Mouse (Mus musculus): Measurements from ENCODE around the gene Dop1a. TPM values are rescaled to one million over a fixed set of nuclear protein-coding genes. Genes with fewer than 3 reads are reported as not detected.

Gene Dop1a
- polyA plus RNA-seq, 1 experiment from 2014 or later, result 29.2 TPM

GRCm38 (mm10) chr9:86476763-86477162 lies 9.8 kb downstream of the Dop1a start:
- no peaks in the 10 kb centered on the region for H3K36me3 ChIP-seq (ENCODE audit: control insufficient read depth, insufficient read depth, low read length)
- 57% methylated on average over 5 of the region's 5 CpGs for WGBS
- no peaks in the 10 kb centered on the region for H3K27me3 ChIP-seq (ENCODE audit: control insufficient read depth, insufficient read depth, low read length)
- H3K9ac ChIP-seq (replicated peaks; ENCODE audit: low read depth, low read length), result no peak overlapping the region
- no peaks in the 10 kb centered on the region for H3K4me1 ChIP-seq (ENCODE audit: control insufficient read depth, insufficient read depth, low read length)
- no peak overlapping the region for H3K27ac ChIP-seq (ENCODE audit: low read length)
- no peaks in the 10 kb centered on the region for H3K9me3 ChIP-seq (ENCODE audit: control insufficient read depth, low read depth, low read length)
- no peak overlapping the region for H3K4me3 ChIP-seq (ENCODE audit: low read depth, low read length)
- H3K4me2 ChIP-seq (replicated peaks; ENCODE audit: low read depth, low read length), result no peak overlapping the region
- no peak for ATAC-seq (ENCODE audit: insufficient number of reproducible peaks, insufficient read depth, low FRiP score, low read depth)

- H3K27me3 ChIP-seq (ENCODE audit: control insufficient read depth, insufficient read depth, low read length), result no peaks in the 10 kb centered on the region
- H3K9ac ChIP-seq (replicated peaks; ENCODE audit: low read depth, low read length), result no peak overlapping the region
- WGBS, result 68% methylated on average over 5 of the region's 5 CpGs
- H3K27ac ChIP-seq (ENCODE audit: low read length), result no peak overlapping the region
- H3K4me1 ChIP-seq (ENCODE audit: control insufficient read depth, insufficient read depth, low read length), result no peaks in the 10 kb centered on the region
- H3K9me3 ChIP-seq (ENCODE audit: control insufficient read depth, low read depth, low read length), result no peaks in the 10 kb centered on the region
- H3K36me3 ChIP-seq (ENCODE audit: control insufficient read depth, insufficient read depth, low read length), result no peaks in the 10 kb centered on the region
- H3K4me3 ChIP-seq (ENCODE audit: low read depth, low read length), result no peak overlapping the region
- no peak overlapping the region for H3K4me2 ChIP-seq (replicated peaks; ENCODE audit: low read depth, low read length)
- ATAC-seq (ENCODE audit: insufficient number of reproducible peaks, insufficient read depth, low FRiP score, low read depth), result no peak
Measured at GRCm38 (mm10) chr9:86478414-86479093, 11.6 kb downstream of the Dop1a start.

- Histone ChIP-seq H3K36me3 (ENCODE audit: control insufficient read depth, insufficient read depth, low read length) (no peaks in the 10 kb centered on the region), H3K9me3 (ENCODE audit: control insufficient read depth, low read depth, low read length) (no peaks in the 10 kb centered on the region), H3K4me3 (ENCODE audit: low read depth, low read length) (no peak overlapping the region), H3K4me1 (ENCODE audit: control insufficient read depth, insufficient read depth, low read length) (no peaks in the 10 kb centered on the region), H3K9ac (replicated peaks; ENCODE audit: low read depth, low read length) (no peak overlapping the region), H3K27me3 (ENCODE audit: control insufficient read depth, insufficient read depth, low read length) (no peaks in the 10 kb centered on the region), H3K27ac (ENCODE audit: low read length) (no peak overlapping the region), H3K4me2 (replicated peaks; ENCODE audit: low read depth, low read length) (no peak overlapping the region)
- ATAC-seq (ENCODE audit: insufficient number of reproducible peaks, insufficient read depth, low FRiP score, low read depth), result no peak
- WGBS, result 91% methylated on average over 1 of the region's 1 CpGs
Measured at GRCm38 (mm10) chr9:86482236-86482635, 15.3 kb downstream of the Dop1a start.

GRCm38 (mm10) chr9:86491740-86492139 lies 24.8 kb downstream of the Dop1a start:
- no peak overlapping the region for H3K27ac ChIP-seq (ENCODE audit: low read length)
- peaks cover 7% of the 10 kb centered on the region; the same call in 1 of the 2 replicates for H3K36me3 ChIP-seq (ENCODE audit: control insufficient read depth, insufficient read depth, low read length)
- no peak overlapping the region for H3K4me2 ChIP-seq (replicated peaks; ENCODE audit: low read depth, low read length)
- ATAC-seq (ENCODE audit: insufficient number of reproducible peaks, insufficient read depth, low FRiP score, low read depth), result no peak
- H3K4me3 ChIP-seq (ENCODE audit: low read depth, low read length), result no peak overlapping the region
- H3K9me3 ChIP-seq (ENCODE audit: control insufficient read depth, low read depth, low read length), result no peaks in the 10 kb centered on the region
- no peaks in the 10 kb centered on the region for H3K27me3 ChIP-seq (ENCODE audit: control insufficient read depth, insufficient read depth, low read length)
- H3K9ac ChIP-seq (replicated peaks; ENCODE audit: low read depth, low read length), result no peak overlapping the region
- 94% methylated on average over 2 of the region's 2 CpGs for WGBS
- no peaks in the 10 kb centered on the region for H3K4me1 ChIP-seq (ENCODE audit: control insufficient read depth, insufficient read depth, low read length)

- H3K27me3 ChIP-seq (ENCODE audit: control insufficient read depth, insufficient read depth, low read length), result no peaks in the 10 kb centered on the region
- H3K9ac ChIP-seq (replicated peaks; ENCODE audit: low read depth, low read length), result no peak overlapping the region
- no peaks in the 10 kb centered on the region for H3K9me3 ChIP-seq (ENCODE audit: control insufficient read depth, low read depth, low read length)
- no peak overlapping the region for H3K27ac ChIP-seq (ENCODE audit: low read length)
- H3K4me3 ChIP-seq (ENCODE audit: low read depth, low read length), result no peak overlapping the region
- WGBS, result 92% methylated on average over 4 of the region's 4 CpGs
- H3K4me1 ChIP-seq (ENCODE audit: control insufficient read depth, insufficient read depth, low read length), result no peaks in the 10 kb centered on the region
- H3K4me2 ChIP-seq (replicated peaks; ENCODE audit: low read depth, low read length), result no peak overlapping the region
- H3K36me3 ChIP-seq (ENCODE audit: control insufficient read depth, insufficient read depth, low read length), result peaks cover 10% of the 10 kb centered on the region
- ATAC-seq (ENCODE audit: insufficient number of reproducible peaks, insufficient read depth, low FRiP score, low read depth), result no peak
Measured at GRCm38 (mm10) chr9:86496261-86496660, 29.3 kb downstream of the Dop1a start.

GRCm38 (mm10) chr9:86499083-86499482 lies 32.1 kb downstream of the Dop1a start:
- Histone ChIP-seq H3K27me3 (ENCODE audit: control insufficient read depth, insufficient read depth, low read length) (no peaks in the 10 kb centered on the region), H3K36me3 (ENCODE audit: control insufficient read depth, insufficient read depth, low read length) (peaks cover 13% of the 10 kb centered on the region), H3K4me2 (replicated peaks; ENCODE audit: low read depth, low read length) (no peak overlapping the region), H3K4me1 (ENCODE audit: control insufficient read depth, insufficient read depth, low read length) (no peaks in the 10 kb centered on the region), H3K9ac (replicated peaks; ENCODE audit: low read depth, low read length) (no peak overlapping the region), H3K4me3 (ENCODE audit: low read depth, low read length) (no peak overlapping the region), H3K9me3 (ENCODE audit: control insufficient read depth, low read depth, low read length) (no peaks in the 10 kb centered on the region), H3K27ac (ENCODE audit: low read length) (no peak overlapping the region)
- 95% methylated on average over 3 of the region's 3 CpGs for WGBS
- ATAC-seq (ENCODE audit: insufficient number of reproducible peaks, insufficient read depth, low FRiP score, low read depth), result no peak

GRCm38 (mm10) chr9:86507437-86507836 lies 40.5 kb downstream of the Dop1a start:
- ATAC-seq (ENCODE audit: insufficient number of reproducible peaks, insufficient read depth, low FRiP score, low read depth), result no peak
- Histone ChIP-seq H3K4me1 (ENCODE audit: control insufficient read depth, insufficient read depth, low read length) (no peaks in the 10 kb centered on the region), H3K9ac (replicated peaks; ENCODE audit: low read depth, low read length) (no peak overlapping the region), H3K27ac (ENCODE audit: low read length) (no peak overlapping the region), H3K9me3 (ENCODE audit: control insufficient read depth, low read depth, low read length) (no peaks in the 10 kb centered on the region), H3K27me3 (ENCODE audit: control insufficient read depth, insufficient read depth, low read length) (no peaks in the 10 kb centered on the region), H3K36me3 (ENCODE audit: control insufficient read depth, insufficient read depth, low read length) (peaks cover 5% of the 10 kb centered on the region; the same call in 1 of the 2 replicates), H3K4me2 (replicated peaks; ENCODE audit: low read depth, low read length) (no peak overlapping the region), H3K4me3 (ENCODE audit: low read depth, low read length) (no peak overlapping the region)
- WGBS, result 79% methylated on average over 4 of the region's 4 CpGs

GRCm38 (mm10) chr9:86513733-86514132 lies 46.8 kb downstream of the Dop1a start:
- no peak overlapping the region for H3K9ac ChIP-seq (replicated peaks; ENCODE audit: low read depth, low read length)
- peaks cover 13% of the 10 kb centered on the region for H3K36me3 ChIP-seq (ENCODE audit: control insufficient read depth, insufficient read depth, low read length)
- no peak for ATAC-seq (ENCODE audit: insufficient number of reproducible peaks, insufficient read depth, low FRiP score, low read depth)
- 85% methylated on average over 5 of the region's 5 CpGs for WGBS
- H3K9me3 ChIP-seq (ENCODE audit: control insufficient read depth, low read depth, low read length), result no peaks in the 10 kb centered on the region
- H3K4me2 ChIP-seq (replicated peaks; ENCODE audit: low read depth, low read length), result no peak overlapping the region
- no peak overlapping the region for H3K4me3 ChIP-seq (ENCODE audit: low read depth, low read length)
- H3K4me1 ChIP-seq (ENCODE audit: control insufficient read depth, insufficient read depth, low read length), result no peaks in the 10 kb centered on the region
- no peaks in the 10 kb centered on the region for H3K27me3 ChIP-seq (ENCODE audit: control insufficient read depth, insufficient read depth, low read length)
- no peak overlapping the region for H3K27ac ChIP-seq (ENCODE audit: low read length)

GRCm38 (mm10) chr9:86514390-86514789 lies 47.4 kb downstream of the Dop1a start:
- H3K27me3 ChIP-seq (ENCODE audit: control insufficient read depth, insufficient read depth, low read length), result no peaks in the 10 kb centered on the region
- no peak for ATAC-seq (ENCODE audit: insufficient number of reproducible peaks, insufficient read depth, low FRiP score, low read depth)
- no peak overlapping the region for H3K9ac ChIP-seq (replicated peaks; ENCODE audit: low read depth, low read length)
- H3K27ac ChIP-seq (ENCODE audit: low read length), result no peak overlapping the region
- H3K4me3 ChIP-seq (ENCODE audit: low read depth, low read length), result no peak overlapping the region
- H3K4me1 ChIP-seq (ENCODE audit: control insufficient read depth, insufficient read depth, low read length), result no peaks in the 10 kb centered on the region
- 83% methylated on average over 3 of the region's 3 CpGs for WGBS
- H3K36me3 ChIP-seq (ENCODE audit: control insufficient read depth, insufficient read depth, low read length), result peaks cover 13% of the 10 kb centered on the region
- H3K9me3 ChIP-seq (ENCODE audit: control insufficient read depth, low read depth, low read length), result no peaks in the 10 kb centered on the region
- H3K4me2 ChIP-seq (replicated peaks; ENCODE audit: low read depth, low read length), result no peak overlapping the region

Data from stomach, embryonic 14.5 days (tissue).